Mouse (Mus musculus) stomach, postnatal 0 days (tissue): ENCODE measurements around the gene Gng2. TPM values are rescaled to one million over a fixed set of nuclear protein-coding genes. Genes with fewer than 3 reads are reported as not detected.
"Not testable (repeated sequence)": the region's sequence is repeated elsewhere in the genome, so short reads cannot be mapped to it uniquely, and the experiment has no call there.

Experiments
- ATAC-seq: fragments of 200-750 bp; cut with Nextera tagmentation; 2 replicates; pipeline ENCODE4 v1.8.0; 2017; ENCODE audit not compliant: low FRiP score, low TSS enrichment
- DNase-seq: peaks from one replicate; pipeline ENCODE4 v3.0.0-alpha.2; 2016; ENCODE audit warnings: low spot score
- H3K27ac ChIP-seq: fragments of 300-500 bp; sonication (generic); replicated peaks from 2 replicates; pipeline ENCODE4 v1.5.1; 2014; ENCODE audit warnings: mild to moderate bottlenecking, control low read depth
- H3K27me3 ChIP-seq: fragments of 300-500 bp; sonication (generic); 2 replicates; pipeline ENCODE4 v1.6.1; 2014; ENCODE audit warnings: low read length; ENCODE audit not compliant: control insufficient read depth, insufficient read depth
- H3K36me3 ChIP-seq: fragments of 300-500 bp; sonication (generic); 2 replicates; pipeline ENCODE4 v1.6.1; 2014; ENCODE audit warnings: low read length, mixed read lengths; ENCODE audit not compliant: control insufficient read depth, insufficient read depth
- H3K4me1 ChIP-seq: fragments of 300-500 bp; sonication (generic); replicated peaks from 2 replicates; pipeline ENCODE4 v1.6.1; 2014; ENCODE audit warnings: antibody characterized with exemption; ENCODE audit not compliant: control insufficient read depth, insufficient read depth
- H3K4me2 ChIP-seq: fragments of 300-500 bp; sonication (generic); replicated peaks from 2 replicates; pipeline ENCODE4 v1.6.1; 2014; ENCODE audit warnings: low read depth, mild to moderate bottlenecking, control low read depth, moderate library complexity
- H3K4me3 ChIP-seq: fragments of 300-500 bp; sonication (generic); 2 replicates; pipeline ENCODE4 v1.5.1; 2014; ENCODE audit warnings: low read depth, low read length, control low read depth
- H3K9ac ChIP-seq: fragments of 300-500 bp; sonication (generic); 2 replicates; pipeline ENCODE4 v1.6.1; 2014; ENCODE audit warnings: mild to moderate bottlenecking, low read length, control low read depth, mixed read lengths
- H3K9me3 ChIP-seq: fragments of 300-500 bp; sonication (generic); 2 replicates; pipeline ENCODE4 v1.6.1; 2016; ENCODE audit warnings: low read length; ENCODE audit not compliant: control insufficient read depth
- CTCF ChIP-seq: IDR thresholded peaks from 2 replicates; pipeline ENCODE4 v1.5.1; 2016; ENCODE audit warnings: antibody characterized with exemption, low read depth, mild to moderate bottlenecking, moderate library complexity
- EP300 ChIP-seq: optimal IDR thresholded peaks from 2 replicates; pipeline ENCODE3; 2016; ENCODE audit warnings: antibody characterized with exemption
- WGBS: fragments of 180-500 bp; shearing (Covaris S2); extraction: QIAGEN DNeasy Blood & Tissue Kit; methylation state at CpG from one replicate; pipeline ENCODE4 v1.1.7; 2014; 5-methylcytosine and 5-hydroxymethylcytosine counted together
- polyA plus RNA-seq: library from polyadenylated mRNA; unstranded; fragments of >200 nt; fragmentation: Nextera tagmentation; extraction: Ambion mirVana; gene quantifications from 2 replicates; pipeline ENCODE4 v1.2.1, GENCODE M21; 2015

Gene Gng2
- polyA plus RNA-seq, 1 experiment from 2014 or later: 17.1 TPM

DNA sequence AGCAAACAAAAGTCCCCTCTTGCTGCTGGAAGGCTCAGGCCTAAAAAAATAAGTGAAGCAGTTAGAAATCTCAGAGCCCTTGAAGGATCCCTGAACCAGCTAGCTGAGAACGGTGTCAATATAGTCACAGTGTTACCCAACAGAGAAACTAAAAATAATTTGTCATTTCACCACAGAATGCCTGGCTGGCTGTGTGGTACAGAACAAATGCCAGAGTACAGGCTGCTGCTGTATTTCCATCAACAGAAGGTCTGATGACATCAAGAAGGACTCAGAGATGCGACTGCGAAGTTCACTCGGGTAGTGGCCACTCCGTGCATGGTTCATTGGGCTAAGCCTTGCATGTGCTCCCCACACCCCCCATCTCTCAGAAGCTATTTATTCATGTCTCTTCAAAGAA, 89.9 kb downstream of the Gng2 start:
- H3K4me3 ChIP-seq: no peak overlapping the region

DNA sequence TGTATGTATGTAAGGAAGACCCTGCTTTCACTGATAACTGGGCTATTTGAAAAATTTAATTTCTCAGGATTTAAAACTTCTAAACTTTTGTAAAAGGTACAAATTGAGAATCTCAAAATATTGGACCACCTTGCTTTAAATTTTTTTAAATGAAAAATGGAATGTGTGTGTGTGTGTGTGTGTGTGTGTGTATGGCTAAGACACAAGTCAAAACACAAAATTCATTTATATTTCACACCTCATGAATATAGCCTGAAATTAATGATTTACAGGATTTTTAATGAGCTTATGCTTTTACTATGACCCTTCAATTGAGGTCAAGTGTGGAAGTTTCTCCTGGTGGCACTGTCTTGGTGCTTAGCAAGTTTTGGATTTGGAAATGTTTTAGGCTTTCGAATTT, 93.0 kb downstream of the Gng2 start:
- DNase-seq, H3K9ac ChIP-seq, H3K4me1 ChIP-seq, H3K27ac ChIP-seq, H3K4me2 ChIP-seq, H3K9me3 ChIP-seq, H3K27me3 ChIP-seq, ATAC-seq, H3K36me3 ChIP-seq, H3K4me3 ChIP-seq: not testable (repeated sequence)
- WGBS: 95% methylated on average over 1 of the region's 1 CpGs

More for the DNA sequence above, 89.9 kb downstream of the Gng2 start:
- H3K4me2 ChIP-seq: no peak overlapping the region
- no peak overlapping the region for H3K27ac ChIP-seq
- H3K27me3 ChIP-seq: no peaks in the 10 kb centered on the region
- H3K4me1 ChIP-seq: no peaks in the 10 kb centered on the region
- TF ChIP-seq CTCF (no peak), EP300 (no peak)
- H3K36me3 ChIP-seq: no peaks in the 10 kb centered on the region
- no peak for DNase-seq
- H3K9me3 ChIP-seq: no peaks in the 10 kb centered on the region
- no peak overlapping the region for H3K9ac ChIP-seq
- 94% methylated on average over 5 of the region's 5 CpGs for WGBS
- no peak for ATAC-seq

DNA sequence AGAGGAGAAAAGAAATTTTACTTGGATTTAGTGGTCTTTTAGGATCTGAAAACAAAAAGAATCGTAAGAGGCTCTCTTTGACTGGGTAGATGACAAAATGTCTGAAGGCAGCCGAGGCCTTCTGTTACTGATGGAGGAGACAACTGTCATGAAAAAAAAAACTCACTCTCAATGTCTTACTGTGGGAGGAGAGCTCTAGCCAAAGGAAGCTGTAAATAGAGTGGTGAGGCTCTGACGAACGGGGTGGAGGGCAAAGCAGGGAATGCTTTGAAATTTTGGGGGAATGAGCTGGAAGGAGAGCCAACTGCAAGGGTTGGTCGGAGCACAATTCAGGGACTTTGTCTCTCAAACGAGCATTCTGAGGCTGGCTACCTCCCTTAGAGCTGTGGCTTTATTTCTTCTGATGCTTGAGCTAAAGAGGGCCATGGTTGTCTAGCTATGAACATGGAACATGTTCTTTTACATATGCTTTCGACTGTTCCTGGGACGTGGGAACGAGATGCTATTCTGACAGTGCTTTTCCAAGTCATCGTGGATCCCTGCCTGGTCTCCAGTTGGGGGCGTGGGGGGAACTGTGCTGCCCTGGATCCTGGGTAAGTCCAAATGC, 103.1 kb downstream of the Gng2 start:
- Histone ChIP-seq H3K9ac (no peak overlapping the region), H3K36me3 (no peaks in the 10 kb centered on the region), H3K27me3 (no peaks in the 10 kb centered on the region), H3K4me3 (no peak overlapping the region), H3K9me3 (no peaks in the 10 kb centered on the region), H3K4me2 (no peak overlapping the region), H3K4me1 (no peaks in the 10 kb centered on the region), H3K27ac (no peak overlapping the region)
- TF ChIP-seq CTCF (no peak), EP300 (no peak)
- WGBS: 79% methylated on average over 11 of the region's 11 CpGs
- ATAC-seq: no peak
- DNase-seq: no peak

DNA sequence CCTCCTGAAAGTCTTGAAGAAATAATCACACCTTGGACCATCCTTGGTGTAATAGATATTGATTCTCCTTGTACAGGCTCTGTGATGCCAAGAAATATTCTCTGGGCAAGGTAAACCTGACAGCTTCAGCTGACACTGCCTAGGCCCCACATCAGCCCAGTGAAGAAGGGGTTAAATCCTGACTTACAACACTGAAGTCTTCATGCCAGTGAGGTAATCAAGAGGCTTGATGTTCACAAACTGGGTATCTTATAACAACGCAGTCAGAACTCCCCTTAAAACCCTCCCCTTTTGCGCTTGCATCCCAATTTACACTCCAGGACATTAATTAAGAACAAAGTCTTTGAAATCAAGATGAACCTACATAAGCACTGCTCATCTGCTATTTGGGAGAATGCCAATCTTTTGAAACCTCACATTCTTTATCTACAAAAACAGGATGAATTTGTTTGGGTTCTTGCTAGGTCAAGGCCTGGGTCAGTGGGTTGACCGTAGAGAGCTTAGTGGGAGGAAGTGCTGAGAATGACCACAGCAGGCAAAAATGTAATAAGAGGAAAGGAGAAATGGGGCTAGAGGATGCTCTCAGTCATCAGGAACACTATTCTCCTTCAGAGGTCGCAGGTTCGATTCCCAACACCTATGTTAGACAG, 110.0 kb downstream of the Gng2 start:
- DNase-seq: no peak
- Histone ChIP-seq H3K4me2 (no peak overlapping the region), H3K4me1 (no peaks in the 10 kb centered on the region), H3K27ac (no peak overlapping the region), H3K4me3 (no peak overlapping the region), H3K36me3 (no peaks in the 10 kb centered on the region), H3K9ac (no peak overlapping the region), H3K9me3 (no peaks in the 10 kb centered on the region), H3K27me3 (no peaks in the 10 kb centered on the region)
- TF ChIP-seq CTCF (no peak), EP300 (no peak)
- no peak for ATAC-seq
- 62% methylated on average over 5 of the region's 5 CpGs for WGBS

DNA sequence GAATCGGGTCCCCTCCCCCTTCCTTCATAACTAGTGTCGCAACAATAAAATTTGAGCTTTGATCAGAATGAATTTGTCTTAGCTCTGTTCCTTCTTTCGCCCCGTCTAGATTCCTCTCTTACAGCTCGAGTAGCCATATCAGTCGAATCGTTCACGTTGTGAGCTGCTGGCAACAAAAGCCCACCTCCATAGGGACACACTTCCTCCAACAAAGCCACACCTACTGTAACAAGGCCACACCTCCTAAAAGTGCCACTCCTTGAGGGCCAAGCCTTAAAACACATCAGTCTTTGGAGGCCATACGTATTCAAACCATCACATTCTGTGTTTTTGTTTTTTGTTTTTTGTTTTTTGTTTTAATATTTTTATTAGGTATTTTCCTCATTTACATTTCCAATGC, 112.3 kb downstream of the Gng2 start:
- H3K4me2 ChIP-seq: not testable (repeated sequence)
- 78% methylated on average over 8 of the region's 9 CpGs for WGBS

DNA sequence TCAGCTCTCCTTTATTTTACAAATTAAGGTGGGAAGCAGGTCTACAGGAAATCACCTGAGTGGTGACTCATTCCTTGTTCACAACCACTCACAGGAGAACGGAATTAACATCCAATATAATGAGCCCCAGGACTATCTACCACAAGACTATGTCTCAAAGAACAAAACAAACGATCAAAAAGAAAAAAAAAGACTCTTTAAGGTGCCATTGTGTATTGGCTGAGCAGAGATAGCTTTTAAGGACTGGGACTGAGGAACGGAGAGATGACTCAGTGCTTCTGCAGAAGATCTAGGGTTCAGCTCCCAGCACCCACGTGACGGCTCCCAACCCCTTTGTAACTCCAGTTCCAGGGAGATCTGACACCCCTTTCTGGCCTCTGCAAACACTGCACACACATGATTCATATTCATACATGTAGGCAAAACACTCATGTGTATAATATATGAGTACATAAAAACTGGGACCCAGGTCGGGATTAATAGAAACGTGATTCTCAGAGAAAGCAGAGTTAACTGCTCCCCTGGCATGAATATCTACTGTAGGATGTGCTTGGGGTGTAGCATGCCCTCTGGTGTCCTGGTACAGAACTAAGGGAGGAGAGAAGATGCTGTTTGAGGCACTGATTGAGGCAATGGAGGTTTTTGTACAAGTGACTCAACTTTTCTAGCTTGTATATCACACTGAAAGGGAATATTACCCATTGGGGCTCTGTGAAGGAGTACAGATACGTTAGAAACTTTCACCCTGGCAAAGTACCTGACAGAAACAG, 115.9 kb downstream of the Gng2 start:
- ATAC-seq (no peak), DNase-seq (no peak)
- WGBS: 82% methylated on average over 8 of the region's 8 CpGs
- Histone ChIP-seq H3K27ac (no peak overlapping the region), H3K4me2 (no peak overlapping the region), H3K9me3 (no peaks in the 10 kb centered on the region), H3K27me3 (no peaks in the 10 kb centered on the region), H3K4me1 (no peaks in the 10 kb centered on the region), H3K36me3 (no peaks in the 10 kb centered on the region), H3K4me3 (no peak overlapping the region), H3K9ac (no peak overlapping the region)
- peak; percentile 24 for TF ChIP-seq CTCF
- no peak for TF ChIP-seq EP300

More for the DNA sequence above, 112.3 kb downstream of the Gng2 start:
- not testable (repeated sequence) for H3K9me3 ChIP-seq, H3K9ac ChIP-seq, H3K27me3 ChIP-seq, ATAC-seq, H3K4me3 ChIP-seq, H3K36me3 ChIP-seq, H3K4me1 ChIP-seq, DNase-seq, H3K27ac ChIP-seq
